Mouse (Mus musculus) common myeloid progenitor, adult 5-6 weeks (primary cell): ENCODE measurements around the gene Pla2g4f. TPM values are rescaled to one million over a fixed set of nuclear protein-coding genes. Genes with fewer than 3 reads are reported as not detected.

Experiments
- ATAC-seq: replicated peaks from 2 replicates; pipeline ENCODE4 v1.8.0; 2016; ENCODE audit warnings: low read depth, mild to moderate bottlenecking, moderate TSS enrichment, inconsistent platforms; ENCODE audit not compliant: poor library complexity, severe bottlenecking
- total RNA-seq: library from RNA; stranded (forward); fragments of 200-1000, 187-1606 nt; gene quantifications from 2 replicates; pipeline ENCODE4 v1.2.3, GENCODE M21; 2017

Gene Pla2g4f
- total RNA-seq: 0.27 TPM in 1 of 2 replicates, not detected in the other

DNA sequence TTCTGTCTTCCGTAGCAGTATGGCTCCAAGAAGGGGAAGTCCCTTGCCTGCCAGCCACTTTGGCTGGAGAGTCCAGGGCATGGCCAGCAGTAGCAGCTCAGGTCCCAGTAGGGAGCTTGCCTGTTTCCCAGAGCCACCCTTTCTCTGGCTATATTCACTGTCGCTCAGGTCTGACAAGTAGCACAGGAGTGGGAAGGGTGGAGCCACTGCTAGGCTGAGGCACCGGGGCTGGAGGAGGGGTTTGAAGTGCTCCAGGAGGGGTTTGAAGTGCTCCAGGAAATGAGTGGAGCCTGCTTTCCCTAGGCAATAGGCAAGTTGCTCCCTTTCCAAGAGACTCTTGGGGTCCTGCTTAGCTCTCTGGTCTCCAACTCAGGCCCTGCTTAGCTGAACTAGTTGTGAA, at the start of gene Pla2g4f:
TSS of gene Pla2g4f (minus strand) at position 190 of the 400 bp plus-strand sequence.
- ATAC-seq: no peak

DNA sequence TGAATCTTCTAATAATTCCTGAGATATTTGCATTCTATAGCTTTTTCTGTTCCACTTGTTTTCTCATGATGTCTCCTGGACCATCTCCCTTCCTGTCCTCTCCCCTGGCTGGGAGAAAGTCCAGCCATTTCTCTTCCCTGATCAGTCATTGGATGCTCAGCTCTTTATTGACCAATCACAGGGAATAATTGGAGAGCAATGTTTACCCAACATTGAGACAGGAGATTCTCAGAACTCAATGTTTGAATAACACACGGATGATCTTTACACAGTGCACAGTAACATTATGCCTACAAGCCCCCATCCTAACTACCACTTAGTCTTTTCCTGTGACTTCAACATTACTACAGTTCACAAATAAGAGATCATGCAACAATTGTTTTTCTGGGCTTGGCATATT, 46.5 kb upstream of the Pla2g4f start:
- no peak for ATAC-seq

- ATAC-seq: peak; percentile 91
Measured at GRCm38 (mm10) chr2:120352682-120353646, 39.0 kb upstream of the Pla2g4f start, which contains the start of gene Vps39. Vps39 (minus strand) TSS chr2:120353137.

DNA sequence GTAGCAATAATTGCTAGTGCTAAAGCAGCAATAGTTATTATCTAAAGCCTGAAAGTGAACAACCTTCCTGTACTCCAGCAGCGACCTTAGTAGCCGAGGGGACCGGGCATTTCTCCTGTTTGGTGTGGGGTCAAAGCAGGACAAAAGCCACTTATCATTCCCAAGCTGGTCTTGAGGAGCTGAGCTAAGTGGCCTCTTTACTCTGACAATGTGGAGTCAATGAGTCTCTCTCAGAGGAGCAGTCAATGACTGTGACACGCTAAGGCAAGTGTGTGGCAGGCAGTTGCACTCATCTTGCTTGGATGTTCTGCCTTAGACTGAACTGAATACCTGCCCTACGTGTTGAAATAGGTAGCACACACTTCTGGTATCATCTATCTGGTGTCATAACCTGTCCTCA, 37.4 kb upstream of the Pla2g4f start:
- ATAC-seq: no peak

- ATAC-seq: peak; percentile 76
Measured at GRCm38 (mm10) chr2:120348120-120348519, 34.2 kb upstream of the Pla2g4f start.

DNA sequence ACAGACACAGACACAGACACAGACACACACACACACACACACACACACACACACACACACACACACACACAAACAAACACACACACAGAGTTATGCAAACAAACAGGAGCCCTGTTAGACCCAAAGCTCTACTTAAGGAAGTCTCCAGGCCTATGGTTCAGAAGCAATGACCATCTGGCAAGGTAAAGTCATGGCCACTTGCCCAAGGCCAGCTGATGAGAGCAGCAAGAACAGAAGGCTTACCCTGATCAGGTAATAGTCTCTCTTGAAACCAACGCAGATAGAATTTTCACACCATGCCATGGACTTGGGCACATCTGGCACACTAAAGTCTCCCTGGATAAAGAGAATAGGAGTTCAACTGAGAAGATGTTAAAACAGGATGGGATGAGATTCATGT, 27.8 kb upstream of the Pla2g4f start:
- no peak for ATAC-seq

- ATAC-seq: 0 out of 2 replicates have a peak, but pooled peaks have one; percentile 42
Measured at GRCm38 (mm10) chr2:120337886-120338285, 23.9 kb upstream of the Pla2g4f start.

GRCm38 (mm10) chr2:120331575-120331974, 17.6 kb upstream of the Pla2g4f start:
- no peak for ATAC-seq

DNA sequence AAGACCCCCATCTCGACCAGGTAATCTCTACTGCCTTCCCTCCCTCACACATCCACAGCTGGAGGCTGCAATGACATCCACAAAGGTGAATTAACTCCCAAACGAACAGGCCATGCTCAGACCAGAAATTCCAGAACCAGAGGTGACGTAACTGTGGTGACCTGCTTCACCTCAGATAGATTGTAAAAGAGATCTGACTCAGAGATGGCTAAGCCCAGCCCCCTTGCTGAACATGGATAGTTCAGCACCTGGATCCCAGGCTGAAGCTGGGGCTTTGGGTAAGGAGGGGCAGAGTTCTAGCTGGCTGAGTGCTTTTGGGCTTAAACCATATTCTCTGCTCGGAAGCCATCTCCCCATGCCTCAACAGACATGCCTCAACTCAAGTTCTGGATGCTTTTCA, 1.1 kb upstream of the Pla2g4f start:
- ATAC-seq: no peak

GRCm38 (mm10) chr2:120314487-120314886, 522 bp upstream of the Pla2g4f start:
- no peak for ATAC-seq

DNA sequence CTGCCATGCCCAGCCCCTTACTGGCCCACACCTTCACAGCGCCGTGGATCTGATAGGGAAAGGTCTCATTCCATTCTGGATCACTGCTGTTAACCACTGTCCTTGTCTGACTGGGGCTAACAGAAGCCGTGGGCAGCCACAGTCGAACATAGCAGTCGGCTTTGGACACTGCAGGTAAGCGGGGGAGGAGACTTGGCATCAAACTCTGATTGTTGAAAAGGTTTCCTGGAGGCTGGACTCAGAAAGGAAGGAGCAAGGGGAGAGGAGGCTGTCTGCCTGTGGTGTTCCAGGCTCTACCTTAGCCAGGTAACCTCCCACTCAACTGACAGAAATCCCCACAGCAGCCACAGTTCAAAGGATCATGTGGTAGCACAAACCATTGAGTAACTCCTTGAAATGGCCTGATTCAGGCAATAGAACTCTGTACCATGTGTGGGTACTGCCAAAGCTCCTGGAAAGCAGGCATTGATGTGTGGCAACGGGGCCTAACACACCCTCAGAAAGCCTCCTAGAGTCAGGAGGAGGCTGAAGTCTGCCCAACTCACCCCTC, 1.6 kb downstream of the Pla2g4f start:
- no peak for ATAC-seq

DNA sequence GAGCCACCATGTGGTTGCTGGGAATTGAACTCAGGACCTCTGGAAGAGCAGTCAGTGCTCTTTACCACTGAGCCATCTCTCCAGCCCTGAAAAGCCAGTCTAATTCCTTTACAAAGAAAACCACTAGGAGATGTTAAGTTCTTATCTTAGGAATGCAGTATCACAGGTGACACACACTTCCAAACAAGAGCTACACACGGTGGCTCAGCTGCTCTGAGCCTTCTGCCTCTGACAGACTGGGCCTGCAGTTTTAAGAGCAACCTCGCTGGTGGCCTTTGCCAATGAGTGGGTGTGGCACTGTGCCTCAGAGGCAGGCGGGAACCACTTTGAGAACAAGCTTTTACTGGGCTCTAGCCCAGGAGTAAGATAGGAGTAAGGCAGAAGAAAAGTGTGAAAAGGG, 9.9 kb downstream of the Pla2g4f start:
- ATAC-seq: no peak

DNA sequence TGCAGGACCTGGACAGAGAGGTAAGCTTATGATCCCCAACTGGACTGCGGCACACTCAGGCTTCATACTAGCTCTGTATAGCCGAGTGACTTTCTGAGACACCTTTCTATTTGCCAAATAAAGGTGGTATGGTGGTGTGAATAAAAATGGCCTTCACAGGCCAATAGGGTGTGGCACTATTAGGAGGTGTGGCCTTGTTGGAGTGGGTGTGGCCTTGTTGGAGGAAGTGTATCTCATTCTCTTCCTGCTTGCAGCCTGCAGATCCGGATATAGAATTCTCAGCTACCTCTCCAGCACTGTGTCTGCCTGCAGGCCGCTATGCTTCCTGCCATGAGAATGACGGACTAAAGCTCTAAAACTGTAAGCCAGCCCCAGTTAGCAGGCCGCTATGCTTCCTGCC, 12.9 kb downstream of the Pla2g4f start:
- no peak for ATAC-seq

DNA sequence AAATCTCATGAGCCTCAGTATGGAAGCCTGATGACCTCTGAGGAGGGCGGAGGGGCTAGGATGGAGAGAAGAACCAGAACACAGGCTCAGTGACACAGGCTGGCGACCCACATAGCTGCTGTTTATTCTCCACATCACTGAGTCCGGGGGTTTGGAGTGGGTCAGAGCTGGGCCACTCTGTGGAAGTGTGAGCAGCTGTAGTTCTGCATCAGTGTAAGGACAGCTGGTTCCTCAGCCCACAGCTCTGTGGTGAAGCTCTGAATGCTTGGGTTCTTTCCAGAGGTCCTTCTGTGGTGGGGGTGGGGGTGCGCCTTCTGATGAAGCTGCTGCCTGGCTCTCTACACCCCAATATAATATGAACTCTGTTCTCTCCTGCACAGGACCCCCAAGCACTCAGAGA, 14.1 kb downstream of the Pla2g4f start:
- ATAC-seq: no peak

- peak; percentile 52; the same call in 1 of the 2 replicates for ATAC-seq
Measured at GRCm38 (mm10) chr2:120296160-120296559, 17.8 kb downstream of the Pla2g4f start.

DNA sequence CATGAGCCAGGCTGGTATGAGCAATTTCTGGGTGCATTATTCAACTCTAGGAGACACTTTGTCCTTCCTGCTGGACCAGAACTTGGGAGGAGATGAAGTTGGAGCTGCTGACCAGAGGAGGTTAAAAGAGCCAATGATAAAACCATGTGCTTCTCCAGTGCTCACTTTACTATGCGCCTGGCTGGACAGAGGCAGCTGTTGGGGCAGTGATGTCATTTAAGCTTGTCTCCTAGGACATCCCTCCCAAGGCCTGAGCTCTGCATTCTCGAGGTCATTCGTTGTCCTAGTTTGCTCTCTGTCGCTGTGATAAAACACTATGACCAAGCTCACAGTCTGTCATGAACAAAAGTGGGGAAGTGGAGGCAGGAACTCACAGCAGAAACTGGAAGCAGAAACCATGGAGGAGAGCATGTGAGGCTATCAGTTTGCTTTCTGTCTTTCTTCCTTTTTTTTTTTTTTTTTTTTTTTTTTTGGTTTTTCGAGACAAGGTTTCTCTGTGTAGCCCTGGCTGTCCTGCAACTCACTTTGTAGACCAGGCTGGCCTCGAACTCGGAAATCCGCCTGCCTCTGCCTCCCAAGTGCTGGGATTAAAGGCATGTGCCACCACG, 22.4 kb downstream of the Pla2g4f start:
- no peak for ATAC-seq

GRCm38 (mm10) chr2:120288995-120289394, 25.0 kb downstream of the Pla2g4f start, which contains the start of gene Pla2g4d:
Pla2g4d (minus strand) TSS chr2:120289197.
- no peak for ATAC-seq

GRCm38 (mm10) chr2:120288401-120288800, 25.6 kb downstream of the Pla2g4f start:
- no peak for ATAC-seq

DNA sequence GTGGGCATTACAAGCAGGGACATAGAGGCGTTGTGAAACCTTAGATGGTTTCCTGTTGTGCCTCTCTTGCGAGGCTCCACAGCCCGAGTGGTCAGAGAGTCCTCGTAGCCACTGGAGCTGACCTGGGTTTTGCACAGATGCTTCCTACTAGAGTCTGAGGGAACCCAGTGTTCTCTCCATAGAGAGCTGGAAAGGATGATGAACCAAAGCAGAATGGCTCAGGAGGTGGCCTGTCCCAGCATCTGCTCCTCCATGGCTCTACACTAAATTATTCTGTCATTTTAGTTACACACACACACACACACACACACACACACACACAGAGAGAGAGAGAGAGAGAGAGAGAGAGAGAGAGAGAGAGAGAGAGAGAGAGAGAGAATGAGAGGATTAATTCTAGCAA, 28.3 kb downstream of the Pla2g4f start:
- ATAC-seq: no peak

DNA sequence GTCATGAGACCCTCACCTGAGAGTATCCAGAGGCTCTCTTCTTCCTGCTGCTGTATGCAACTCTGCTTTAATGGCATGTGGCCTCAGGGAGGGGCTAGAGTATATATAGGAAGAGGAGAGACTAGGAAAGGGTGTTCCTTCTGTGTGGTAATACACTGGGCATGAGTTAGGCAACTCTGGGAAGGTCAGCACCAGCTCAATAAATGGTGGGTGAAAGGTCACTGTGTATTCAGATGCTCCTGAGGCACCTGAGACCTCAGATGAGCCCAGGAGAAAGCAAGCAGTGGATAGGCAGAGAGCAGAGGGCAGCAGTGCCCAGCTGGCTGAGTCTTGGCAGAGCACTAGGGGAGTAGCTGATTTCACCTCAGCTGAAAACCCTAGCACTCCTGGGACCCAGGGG, 29.3 kb downstream of the Pla2g4f start:
- ATAC-seq: no peak

DNA sequence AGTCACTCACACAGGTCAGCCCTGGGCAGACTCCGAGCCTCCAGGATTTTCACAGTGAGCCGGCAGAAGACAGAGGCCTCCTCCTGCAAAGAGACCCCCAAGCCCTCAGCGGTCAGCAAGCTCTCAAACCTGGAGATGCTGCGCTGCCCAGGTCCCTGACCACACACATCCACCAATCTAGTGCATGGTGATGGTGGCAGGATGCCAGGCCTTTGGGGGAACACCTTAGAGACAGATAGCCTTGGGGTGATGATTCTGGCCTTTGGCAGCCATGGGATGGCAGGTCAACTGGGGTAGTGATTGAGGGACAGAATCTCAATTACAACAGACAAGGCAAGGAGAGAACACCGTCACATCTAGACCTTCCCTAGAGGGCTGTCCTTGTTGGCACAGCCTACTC, 29.9 kb downstream of the Pla2g4f start:
- no peak for ATAC-seq
